Mouse (Mus musculus) C2C12 (cell line): Measurements from ENCODE around the gene Tff1.

ENCODE experiments used
- CEBPB ChIP-seq: IDR thresholded peaks from one replicate; pipeline ENCODE4 v1.6.1; 2011; ENCODE audit warnings: low read depth, mild to moderate bottlenecking, control low read depth, moderate library complexity
- CTCF ChIP-seq: IDR thresholded peaks from one replicate; pipeline ENCODE4 v1.5.1; 2011; ENCODE audit not compliant: control insufficient read depth, insufficient read depth, insufficient read length
- FOSL1 ChIP-seq: IDR thresholded peaks from one replicate; pipeline ENCODE4 v1.8.0; 2011; ENCODE audit warnings: mild to moderate bottlenecking, low read length; ENCODE audit not compliant: poor library complexity, insufficient read depth, severe bottlenecking
- MYOG ChIP-seq: IDR thresholded peaks from one replicate; pipeline ENCODE4 v1.6.1; 2011; ENCODE audit not compliant: control insufficient read depth, insufficient read length; ENCODE audit errors: extremely low read depth
- USF1 ChIP-seq: IDR thresholded peaks from one replicate; pipeline ENCODE4 v1.6.1; 2011; ENCODE audit warnings: low read depth, mild to moderate bottlenecking, control low read depth, moderate library complexity

DNA sequence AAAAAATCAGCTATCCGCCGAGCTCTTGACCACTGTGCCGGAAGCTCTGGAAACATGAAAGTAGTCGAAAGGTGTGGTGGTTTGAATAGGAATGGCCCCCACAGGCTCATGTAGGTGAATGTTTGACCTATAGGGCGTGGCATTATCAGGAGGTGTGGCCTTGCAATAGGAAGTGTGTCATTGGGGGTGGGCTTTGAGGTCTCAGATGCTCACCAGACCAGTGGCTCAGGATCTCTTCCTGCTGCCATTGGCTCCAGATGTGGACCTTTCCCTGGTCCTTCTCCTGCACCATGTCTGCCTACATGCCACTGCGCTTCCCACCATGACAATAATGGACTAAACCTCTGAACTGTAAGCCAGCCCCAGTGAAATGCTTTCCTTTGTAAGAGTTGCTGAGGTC is 46.8 kb upstream of the Tff1 start:
- TF ChIP-seq CTCF (no peak), MYOG (no peak), CEBPB (no peak), USF1 (no peak), FOSL1 (no peak)
